Mouse (Mus musculus): ENCODE results near the gene Prss22.
A peak's percentile ranks its signal among the peaks of the same experiment; 100 is the strongest.

Prss22 gene

GRCm38 (mm10) chr17:23997901-23998300 is at the start of gene Prss22:
Prss22 (minus strand) TSS chr17:23998100.
- DNase-seq = no peak

- DNase-seq = no peak
Measured at GRCm38 (mm10) chr17:24046026-24046425, 48.1 kb upstream of the Prss22 start.

- no peak for DNase-seq
Measured at GRCm38 (mm10) chr17:24045608-24046007, 47.7 kb upstream of the Prss22 start.

DNA sequence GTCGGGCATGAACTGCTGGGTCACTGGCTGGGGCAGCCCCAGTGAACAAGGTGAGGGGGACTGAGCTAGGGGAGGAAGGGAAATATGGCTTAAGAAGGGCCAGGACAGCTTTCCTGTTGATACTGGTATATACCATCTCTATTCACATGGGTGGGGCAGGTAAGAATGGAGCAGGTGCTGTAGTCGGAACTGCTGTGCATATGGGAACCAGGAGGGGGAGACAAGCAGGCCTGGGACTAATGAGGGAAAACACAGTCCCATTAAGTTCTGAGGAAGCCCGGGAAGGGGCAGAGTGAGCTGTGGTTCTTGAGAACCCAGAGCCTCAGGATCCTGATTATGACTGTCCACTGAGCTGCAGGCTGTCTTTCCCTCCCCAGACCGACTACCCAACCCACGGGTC is 46.6 kb upstream of the Prss22 start:
- DNase-seq = no peak

DNA sequence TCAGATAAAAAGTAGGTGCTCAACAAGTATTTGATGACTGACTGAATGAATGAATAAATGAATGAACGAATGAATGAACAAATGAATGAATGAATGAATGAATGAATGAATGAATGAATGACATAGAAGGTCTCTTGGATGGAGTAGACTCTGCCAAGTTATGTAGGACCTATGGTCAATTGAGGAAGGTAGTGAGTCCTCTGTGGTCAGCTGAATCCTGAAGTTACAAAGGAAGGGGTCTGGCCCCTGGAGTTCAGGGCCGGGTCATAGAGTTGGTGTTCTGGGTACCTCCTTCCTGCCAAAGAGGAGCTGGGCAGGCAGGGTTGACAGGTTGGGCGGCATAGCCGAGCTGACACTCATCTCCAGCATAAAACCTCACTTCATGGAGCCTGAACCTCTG is 39.9 kb upstream of the Prss22 start, which contains the start of gene Prss27:
TSS of gene Prss27 (plus strand) at position 301 of the 400 bp plus-strand sequence.
- DNase-seq = no peak

DNA sequence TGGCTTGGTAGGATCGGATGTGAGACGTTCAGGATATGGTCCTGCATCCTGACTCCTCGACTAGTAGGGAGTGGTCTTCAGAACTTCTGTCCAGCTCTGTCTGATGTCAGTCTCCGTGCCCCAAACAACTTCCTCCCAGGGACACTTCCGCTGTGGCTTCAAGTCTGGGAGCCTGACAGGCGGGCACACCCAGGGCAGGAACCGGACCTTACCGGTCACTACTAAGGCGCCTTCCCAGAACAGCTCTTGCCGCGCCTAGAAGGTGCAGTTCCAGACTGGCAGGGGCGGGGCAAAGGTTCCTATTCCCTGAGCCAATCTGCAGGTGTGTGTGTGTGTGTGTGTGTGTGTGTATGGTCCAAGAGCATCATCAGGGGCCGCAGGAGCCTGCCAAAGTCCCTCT is 39.5 kb upstream of the Prss22 start:
- no peak for DNase-seq

DNA sequence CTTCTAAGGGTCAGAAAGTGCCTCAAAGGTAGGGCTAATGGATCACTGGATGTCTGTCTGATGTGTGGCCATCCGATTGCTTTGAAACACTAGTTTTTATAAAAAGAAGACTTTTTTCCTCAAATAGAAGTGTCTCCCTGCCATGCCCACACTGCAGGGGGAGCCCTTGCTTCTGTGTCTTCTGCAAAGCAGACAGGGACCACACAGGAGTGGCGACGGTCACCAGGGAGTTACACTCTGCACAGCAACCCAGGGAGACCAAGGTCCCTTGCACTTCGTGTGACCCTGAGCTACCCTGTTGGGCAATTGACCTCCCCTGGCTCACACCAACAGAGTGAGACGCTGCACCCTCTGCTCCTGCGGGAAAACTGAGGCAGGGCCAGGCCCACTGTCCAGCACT is 39.1 kb upstream of the Prss22 start:
- no peak for DNase-seq

GRCm38 (mm10) chr17:24035087-24035486 is 37.2 kb upstream of the Prss22 start:
- DNase-seq = no peak

GRCm38 (mm10) chr17:24030551-24030950 is 32.7 kb upstream of the Prss22 start:
- DNase-seq = no peak

DNA sequence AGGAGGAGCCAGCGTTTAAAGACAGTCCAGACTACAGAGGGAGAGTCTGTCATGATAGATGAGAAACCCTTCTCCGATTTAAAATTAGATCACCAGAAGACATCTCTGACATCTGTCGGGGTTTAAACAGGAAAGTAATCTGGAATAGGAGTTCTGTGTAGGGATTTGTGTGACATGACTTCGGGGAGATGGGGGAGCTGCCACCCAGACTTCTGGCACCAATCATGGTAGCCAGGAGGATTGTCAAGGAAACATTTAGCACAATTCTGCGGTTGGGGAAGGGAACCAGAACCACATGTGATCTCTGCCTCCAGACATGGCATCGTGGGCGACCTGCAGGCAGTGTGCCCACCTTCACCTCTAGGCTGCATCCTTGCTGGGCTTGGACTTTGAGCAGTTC is 31.6 kb upstream of the Prss22 start:
- DNase-seq = no peak

DNA sequence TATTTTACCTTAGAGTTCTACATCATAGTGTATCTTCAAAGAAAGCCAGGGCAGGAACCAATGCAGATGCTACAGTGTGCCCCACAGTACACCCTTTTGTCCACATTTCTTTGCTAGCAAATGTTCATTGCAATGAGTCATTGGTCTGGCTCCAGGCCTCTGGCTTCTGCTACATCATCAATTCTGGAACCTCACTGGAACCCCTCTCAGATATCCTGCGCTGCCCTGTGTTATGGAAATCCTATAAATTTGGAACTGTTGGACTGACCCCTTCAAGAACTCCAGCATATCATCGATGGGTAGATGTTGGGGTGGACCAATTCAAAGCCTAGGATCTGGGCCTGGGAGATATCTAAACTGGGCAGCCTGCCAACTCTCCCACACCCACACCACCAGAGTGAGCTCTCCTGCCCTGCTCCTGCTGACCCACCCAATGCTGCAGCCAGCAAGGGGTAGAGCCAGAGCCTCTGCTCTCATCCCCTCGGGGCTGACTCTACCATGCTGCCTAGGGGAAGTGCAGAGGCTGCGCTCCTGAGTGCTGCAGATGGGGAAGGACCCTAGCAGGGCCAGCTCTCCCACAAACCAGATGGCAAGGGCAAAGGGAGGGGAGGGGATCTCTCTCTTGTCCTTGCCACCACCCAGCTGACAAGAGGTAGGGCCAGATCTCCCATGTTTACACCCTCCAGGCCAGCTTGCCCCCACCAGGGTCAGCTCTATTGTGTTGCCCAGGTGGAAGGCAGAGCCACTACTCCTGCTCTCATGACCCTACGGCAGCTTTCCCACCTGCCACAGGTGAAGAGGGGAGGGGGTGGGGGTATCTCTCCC is 23.7 kb upstream of the Prss22 start:
- DNase-seq = peak in 1 of 2 experiments; percentile 22

- DNase-seq = no peak
Measured at GRCm38 (mm10) chr17:24020696-24021095, 22.8 kb upstream of the Prss22 start.

GRCm38 (mm10) chr17:24015727-24016126 is 17.8 kb upstream of the Prss22 start:
- peak; percentile 44 to 58 for DNase-seq

DNA sequence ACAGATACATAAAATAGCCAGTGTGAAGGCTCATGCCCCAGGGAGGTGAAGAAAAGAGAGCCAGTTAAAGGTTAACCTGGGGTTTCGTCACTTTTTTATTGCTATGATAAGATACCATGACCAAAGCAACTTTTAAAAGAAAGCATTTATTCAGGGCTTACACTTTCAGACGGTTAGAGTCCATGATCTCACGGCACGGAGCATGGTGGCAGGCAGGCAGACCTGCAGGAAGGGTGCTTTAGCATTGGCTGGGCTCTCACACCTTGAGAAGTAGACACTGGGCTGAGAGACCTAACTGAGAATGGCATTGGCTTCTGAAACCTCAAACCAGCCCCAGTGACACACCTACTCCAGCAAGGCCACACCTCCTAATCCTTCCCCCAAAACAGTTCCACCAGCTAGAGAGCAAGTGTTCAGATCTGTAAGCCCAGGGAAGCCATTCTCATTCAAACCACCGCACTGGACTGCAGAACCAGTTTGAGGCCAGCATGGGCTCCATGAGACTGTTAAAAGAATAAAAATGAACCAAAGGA is 16.6 kb upstream of the Prss22 start:
- no peak for DNase-seq

DNA sequence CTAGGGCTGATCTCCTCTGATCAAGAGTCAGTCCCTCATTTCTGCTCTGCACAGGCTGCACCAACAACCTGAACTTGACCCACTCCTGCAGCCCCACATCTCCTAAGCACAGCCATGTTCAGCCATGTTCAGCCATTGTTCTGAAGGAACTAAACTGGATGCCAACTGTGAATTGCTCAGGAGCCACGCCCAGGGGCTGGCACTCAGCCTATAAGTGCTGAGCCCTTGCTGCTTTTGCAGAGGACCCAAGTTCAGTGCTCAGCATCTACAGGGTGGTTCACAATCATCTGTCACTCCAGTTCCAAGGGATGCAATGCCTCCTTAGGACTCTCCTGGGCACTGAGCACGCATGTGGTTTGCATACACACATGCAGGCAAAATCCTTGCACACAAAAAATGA is 15.0 kb upstream of the Prss22 start:
- no peak for DNase-seq

- peak in 1 of 2 experiments; percentile 21 for DNase-seq
Measured at GRCm38 (mm10) chr17:24009617-24010016, 11.7 kb upstream of the Prss22 start.

- DNase-seq = no peak
Measured at GRCm38 (mm10) chr17:24008105-24008504, 10.2 kb upstream of the Prss22 start.

DNA sequence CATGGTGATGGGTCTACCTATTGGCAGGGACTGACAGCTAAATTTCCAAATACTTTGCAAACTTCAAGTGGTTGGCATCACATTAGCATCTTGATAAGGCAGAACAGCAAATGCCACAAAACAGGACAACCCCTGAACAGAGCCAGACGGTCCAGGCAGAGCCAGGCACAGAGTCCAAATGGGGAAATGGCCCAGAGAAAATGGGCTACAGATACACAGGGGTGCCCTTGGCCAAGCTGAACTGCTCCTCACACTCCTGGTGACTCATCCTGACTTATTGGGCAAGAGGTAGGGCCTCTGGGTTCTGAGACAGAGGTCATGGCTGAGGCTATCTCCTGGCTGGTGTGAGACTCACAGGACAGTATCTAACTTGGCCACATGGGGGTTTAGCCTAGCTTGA is 9.5 kb upstream of the Prss22 start:
- no peak for DNase-seq

DNA sequence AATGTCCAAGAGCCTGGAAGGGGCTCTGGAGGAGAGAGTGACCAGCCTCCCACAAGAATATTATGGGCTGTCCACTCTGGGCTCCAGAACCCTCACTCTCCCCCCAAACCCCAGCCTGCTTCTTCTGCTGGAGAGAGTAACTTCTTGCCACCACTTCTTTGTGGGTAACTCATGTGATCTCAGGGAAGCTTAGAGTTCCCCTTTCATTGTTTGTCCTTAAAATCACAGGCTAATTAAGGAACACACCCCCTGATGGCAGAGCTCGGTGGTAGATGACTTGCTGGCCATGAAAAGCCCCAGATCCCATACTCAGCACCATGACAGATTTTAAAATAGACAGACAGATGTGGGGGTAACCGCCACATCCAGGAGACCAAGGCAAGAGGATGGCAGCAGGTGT is 9.0 kb upstream of the Prss22 start:
- no peak for DNase-seq

- DNase-seq = no peak
Measured at GRCm38 (mm10) chr17:24005049-24005448, 7.1 kb upstream of the Prss22 start.

GRCm38 (mm10) chr17:24004071-24004665 is 6.3 kb upstream of the Prss22 start:
- no peak for DNase-seq

GRCm38 (mm10) chr17:24000404-24000803 is 2.5 kb upstream of the Prss22 start:
- DNase-seq = no peak

GRCm38 (mm10) chr17:23998383-23998782 is 483 bp upstream of the Prss22 start:
- DNase-seq = no peak

DNA sequence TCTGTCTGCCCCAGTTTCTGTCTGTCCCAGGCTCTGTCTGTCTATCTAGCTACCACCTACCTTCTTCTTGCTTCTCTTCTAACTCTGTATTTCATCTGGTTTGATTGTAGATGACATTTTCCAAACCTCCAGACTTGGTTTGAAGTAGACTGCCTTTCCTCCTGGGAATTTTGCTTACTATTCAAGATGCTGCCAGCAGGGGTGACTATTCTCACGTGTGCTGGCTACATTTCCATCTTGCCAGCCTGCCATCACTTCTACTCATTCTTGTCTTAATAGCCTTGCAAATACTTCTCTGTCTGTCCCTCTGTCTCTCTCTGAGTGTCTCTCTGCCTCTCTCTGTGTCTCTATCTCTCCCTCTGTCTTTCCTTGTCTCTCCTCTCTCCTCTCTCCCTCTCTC is 2.5 kb downstream of the Prss22 start:
- DNase-seq = no peak
